Mouse (Mus musculus) megakaryocyte progenitor cell, adult 5-6 weeks (primary cell): ENCODE measurements around the gene Etv2. TPM values are rescaled to one million over a fixed set of nuclear protein-coding genes. Genes with fewer than 3 reads are reported as not detected.

Experiments
- ATAC-seq: replicated peaks from 2 replicates; pipeline ENCODE4 v1.8.0; 2016; ENCODE audit warnings: mild to moderate bottlenecking, moderate TSS enrichment, inconsistent platforms; ENCODE audit not compliant: poor library complexity
- total RNA-seq, 2 experiments: library from RNA; stranded (forward) in 1 of 2; stranded (reverse) in 1 of 2; fragments of 157-497, 149-512 nt in 1 of 2; fragments of 200-1000 nt in 1 of 2; gene quantifications; 2 replicates each; pipeline versions ENCODE4 v1.2.3 to v1.2.4; 2015 to 2017

Gene Etv2
- total RNA-seq (2015) (not detected in 2 replicates), total RNA-seq (2017) (not detected in 2 replicates)

DNA sequence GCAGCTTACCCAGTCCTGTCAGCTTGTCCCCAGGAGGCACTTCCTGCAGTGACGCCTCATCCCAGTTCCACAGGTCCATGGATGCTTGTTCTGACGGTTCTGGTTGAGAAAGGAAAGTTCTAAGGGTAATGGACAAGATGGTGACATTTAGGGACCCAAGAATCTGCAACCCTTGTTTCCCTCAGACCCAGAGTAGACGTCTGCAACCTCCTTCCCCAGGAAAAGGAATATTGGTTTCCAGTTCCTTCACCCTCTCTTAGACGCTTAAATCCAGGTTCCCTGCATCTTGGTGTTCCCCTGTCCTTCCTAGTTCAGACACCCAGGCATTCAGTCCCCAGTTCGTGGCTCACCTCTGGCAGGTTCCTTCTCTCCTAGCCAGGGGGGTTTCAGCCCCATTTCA is at the start of gene Etv2:
Gene Etv2, minus strand, starts transcription at position 101 of the 400 bp plus-strand sequence.
- ATAC-seq = no peak

DNA sequence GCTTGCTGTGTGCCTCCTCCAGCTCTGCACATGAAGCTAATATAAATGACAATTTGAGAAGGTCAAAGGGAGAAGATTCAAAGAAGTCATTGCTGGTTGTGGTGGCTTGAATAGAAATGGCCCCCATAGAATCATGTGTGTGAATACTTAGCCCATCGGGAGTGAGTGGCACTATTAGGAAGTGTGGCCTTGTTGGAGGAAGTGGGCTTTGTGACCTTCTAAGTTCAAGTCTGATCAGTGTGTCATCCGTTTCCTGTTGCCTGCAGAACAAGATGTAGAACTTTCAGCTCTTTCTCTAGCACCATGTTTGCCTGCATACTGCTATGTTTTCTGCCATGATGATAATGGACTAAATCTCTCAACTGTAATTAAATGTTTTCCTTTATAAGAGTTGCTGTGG is 47.8 kb upstream of the Etv2 start:
- ATAC-seq = peak; percentile 57

DNA sequence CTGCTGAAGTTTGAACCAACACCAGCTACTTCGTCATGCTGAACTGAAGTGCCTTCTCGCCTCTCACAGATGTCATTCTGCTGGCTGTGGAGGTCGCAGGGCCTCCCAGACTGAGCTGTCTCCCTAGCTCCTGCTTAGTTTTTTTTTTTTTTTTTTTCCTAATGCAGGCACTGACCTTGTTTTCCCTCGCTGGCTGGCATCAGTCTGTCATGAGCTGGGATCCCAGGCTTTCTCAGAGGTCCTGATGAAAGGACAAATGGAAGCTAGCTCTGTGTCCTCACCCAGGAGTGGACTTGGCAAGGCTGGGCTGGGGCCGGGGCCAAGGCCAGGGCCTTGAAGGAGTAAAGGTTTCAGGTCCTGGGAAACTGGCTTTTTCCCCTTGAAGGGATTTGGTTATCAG is 46.2 kb upstream of the Etv2 start:
- ATAC-seq = no peak

DNA sequence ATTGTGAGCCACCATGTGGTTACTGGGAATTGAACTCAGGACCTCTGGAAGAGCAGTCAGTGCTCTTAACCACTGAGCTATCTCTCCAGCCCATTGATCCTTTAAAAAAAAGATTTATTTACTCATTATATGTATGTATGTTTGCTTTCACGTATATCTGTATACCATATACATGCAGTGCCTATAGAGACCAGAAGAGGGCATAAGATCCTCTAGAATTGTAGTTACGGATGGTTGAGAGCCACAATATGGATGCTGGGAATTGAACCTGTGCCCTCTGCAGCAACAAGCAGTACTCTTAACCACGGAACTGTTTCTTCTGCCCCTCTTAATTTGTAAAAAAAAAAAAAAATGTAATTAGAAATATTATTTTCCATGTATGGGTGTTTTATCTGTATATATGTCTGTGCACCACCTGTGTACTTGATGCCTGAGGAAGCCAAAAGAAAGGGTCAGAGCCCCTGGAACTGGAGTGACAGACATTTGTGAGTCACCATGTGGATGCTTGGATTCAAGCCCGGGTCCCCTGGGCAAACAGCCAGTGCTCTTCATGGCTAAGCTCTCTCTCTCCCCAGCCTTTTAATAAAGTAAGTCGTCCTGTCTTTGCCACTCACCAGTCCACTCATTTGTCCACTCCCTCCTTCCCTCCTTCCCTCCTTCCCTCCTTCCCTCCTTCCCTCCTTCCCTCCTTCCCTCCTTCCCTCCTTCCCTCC is 42.8 kb upstream of the Etv2 start:
- ATAC-seq = no peak

DNA sequence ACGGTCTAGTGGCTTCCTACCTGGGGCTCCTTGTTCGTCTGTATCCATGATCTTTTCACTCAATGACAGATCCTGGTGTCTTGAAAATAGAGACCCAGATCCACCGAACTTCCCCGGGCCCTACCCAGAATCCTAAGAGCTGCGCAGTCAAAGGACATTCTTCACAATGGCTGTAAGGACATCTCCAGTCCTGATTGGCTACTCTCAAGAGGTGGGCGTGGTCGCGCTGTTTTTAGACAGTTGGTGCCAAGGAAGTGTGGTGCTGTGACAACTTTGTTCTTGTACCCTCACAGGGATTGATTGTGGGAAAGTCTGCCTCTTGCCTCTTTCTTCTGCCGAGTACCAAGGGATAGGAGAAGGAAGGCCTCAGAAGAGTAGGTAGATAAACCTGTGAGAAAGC is 35.8 kb upstream of the Etv2 start, which contains the start of gene Pmis2:
Gene Pmis2, minus strand, starts transcription at position 126 of the 400 bp plus-strand sequence.
- no peak for ATAC-seq

DNA sequence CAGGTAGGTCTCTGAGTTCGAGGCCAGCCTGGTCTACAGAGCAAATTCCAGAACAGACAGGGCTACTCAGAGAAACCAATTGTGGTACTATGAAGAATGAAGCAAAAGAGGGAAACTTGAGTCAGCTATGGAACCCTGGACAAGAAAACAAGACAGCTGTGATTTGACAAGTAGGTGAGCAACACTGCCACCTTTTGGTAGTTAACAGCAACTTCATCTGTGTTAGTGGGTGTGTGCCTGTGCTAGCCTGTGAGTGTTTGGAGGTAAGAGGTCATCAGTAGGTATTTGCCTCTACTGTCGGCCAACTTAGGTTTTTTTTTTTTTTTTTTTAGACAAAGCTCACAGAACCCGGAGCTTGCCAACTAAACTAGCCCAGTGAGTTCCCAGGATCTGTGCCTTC is 33.6 kb upstream of the Etv2 start:
- ATAC-seq = peak; percentile 72

DNA sequence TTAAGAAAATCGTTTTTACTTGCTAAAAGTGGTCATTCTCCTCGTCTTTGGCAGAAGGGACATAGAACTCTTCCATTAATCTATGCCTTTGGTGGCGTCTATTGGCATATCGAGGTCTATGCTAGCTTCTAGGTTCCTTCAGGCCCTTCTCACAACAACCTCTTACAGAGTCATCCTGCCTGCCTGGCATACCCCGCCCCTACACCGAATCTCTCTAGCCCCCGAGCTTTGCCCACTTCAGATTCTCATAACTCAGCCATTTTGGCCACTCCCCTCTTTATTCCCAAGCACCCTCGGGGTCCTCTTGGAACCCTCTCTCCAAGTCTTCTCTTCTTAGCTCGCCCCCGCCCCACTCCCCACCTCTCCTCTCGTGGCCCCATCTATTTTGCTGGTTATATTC is 29.7 kb upstream of the Etv2 start:
- no peak for ATAC-seq

DNA sequence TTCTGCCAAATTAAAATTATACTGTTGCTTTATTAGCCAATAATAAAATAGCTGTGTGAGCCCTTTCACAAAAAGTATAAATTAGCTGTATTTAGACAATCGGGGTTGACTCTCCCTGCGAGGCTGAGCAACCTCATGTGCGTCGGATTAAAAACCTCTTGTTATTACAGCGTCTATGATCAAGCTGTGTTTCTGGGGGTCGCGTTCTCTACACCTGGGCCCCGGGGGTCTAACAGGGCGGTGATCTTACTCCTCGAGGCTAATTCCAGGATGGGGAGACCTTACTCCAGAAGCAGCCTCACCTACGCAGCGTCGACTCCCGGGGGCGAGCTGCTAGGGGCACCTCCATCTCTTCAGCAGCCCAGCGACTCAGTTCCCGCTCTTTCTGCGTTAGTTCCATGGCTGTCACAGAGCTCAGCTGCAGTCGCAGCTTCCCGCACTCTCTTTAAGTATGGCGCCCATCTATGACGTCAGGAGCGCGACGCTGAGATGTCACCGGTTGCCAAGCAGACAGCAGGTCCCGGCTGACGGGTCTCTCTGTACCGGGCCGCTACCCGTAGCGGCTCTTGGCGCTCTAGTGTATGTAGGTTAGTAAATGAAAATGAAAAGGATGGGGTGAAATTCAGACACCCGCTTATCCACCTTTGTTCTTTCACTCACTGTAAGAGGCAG is 29.0 kb upstream of the Etv2 start, which contains the start of gene Haus5:
Gene Haus5, minus strand, starts transcription at position 466 of the 672 bp plus-strand sequence.
- ATAC-seq = peak; percentile 99

DNA sequence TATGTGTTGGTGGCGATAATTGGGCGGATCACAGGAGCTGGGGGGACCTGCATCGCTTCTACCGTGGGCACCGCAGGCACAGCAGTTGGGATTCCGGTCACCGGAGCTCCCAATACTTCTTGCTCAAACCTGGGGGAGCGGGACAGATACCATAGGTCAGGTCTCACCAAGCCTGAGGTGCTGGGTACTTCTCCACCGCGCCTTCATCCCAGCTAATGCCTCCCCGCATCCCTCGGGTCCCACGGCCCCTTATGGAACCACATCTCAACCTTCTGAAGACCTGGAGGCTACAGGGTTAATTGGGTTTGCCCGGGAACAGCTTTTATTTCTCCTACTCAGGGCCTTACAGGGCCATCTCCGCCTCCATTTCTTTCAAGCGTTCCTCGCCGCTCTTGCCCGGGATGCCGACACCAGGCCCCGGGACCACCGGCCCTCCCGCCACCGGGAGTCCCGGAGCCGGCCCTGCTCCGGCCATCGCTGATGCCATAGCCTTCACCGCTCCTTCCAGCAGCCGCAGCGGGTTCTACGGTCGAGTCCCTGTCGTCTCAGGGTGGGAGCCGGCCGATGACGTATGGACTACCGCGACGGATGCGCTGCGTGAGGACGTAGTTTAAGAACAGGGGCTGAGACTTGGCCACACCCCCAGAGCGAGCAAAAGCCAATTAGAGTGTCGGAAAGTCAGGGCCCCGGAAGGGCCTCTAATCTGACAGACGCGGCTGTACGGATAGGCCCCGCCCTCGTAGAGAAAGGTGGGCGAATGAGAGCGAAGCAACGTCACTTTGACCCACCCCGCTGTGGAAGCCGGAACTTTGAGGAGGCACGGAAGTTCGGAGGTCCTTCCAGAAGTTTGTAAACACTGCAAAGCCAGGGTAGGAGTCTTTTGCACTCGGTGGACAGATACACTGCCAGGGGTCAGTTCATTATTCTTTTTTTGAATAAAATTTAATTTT is 14.2 kb upstream of the Etv2 start, which contains the start of gene Rbm42:
Gene Rbm42, minus strand, starts transcription at position 727 of the 950 bp plus-strand sequence.
- peak; percentile 99 for ATAC-seq

DNA sequence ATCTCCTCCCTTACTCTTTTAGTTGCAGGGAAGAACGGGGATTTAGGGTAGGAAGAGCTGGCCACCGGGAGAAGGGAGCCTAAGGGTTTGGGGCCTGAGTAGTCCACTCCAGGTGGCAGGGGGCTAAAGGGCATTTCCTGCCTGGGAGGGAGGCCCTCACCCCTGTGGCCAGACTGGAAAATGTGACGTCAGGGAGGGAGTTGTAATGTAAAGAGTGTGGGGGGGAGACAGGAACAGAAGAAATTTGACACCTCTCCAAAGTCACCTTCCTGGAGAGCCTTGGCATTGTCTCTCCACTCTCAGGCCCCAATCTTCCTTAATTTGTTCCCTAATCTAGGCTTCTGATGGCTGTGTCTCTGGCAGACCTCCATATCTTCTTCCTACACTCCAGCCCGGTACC is 3.4 kb upstream of the Etv2 start:
- no peak for ATAC-seq

DNA sequence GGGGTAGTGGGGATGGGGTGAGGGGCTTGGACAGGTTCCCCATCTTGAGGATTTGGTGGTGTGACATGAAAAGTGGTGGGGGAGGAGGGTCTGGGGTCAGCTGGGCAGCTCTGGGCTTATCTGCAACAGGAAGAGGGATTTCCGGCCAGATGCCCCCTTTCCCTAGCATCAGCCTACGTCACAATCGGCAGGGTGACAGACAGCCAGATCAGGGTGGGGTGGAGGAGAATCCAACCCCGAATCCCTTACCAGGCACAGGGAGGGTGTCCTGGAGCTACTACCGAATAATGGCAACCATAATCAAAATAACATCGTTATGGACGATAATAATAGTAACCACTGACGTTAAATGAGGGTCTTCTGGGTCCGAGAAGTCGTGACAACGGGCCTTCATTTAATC is 743 bp upstream of the Etv2 start:
- ATAC-seq = no peak

DNA sequence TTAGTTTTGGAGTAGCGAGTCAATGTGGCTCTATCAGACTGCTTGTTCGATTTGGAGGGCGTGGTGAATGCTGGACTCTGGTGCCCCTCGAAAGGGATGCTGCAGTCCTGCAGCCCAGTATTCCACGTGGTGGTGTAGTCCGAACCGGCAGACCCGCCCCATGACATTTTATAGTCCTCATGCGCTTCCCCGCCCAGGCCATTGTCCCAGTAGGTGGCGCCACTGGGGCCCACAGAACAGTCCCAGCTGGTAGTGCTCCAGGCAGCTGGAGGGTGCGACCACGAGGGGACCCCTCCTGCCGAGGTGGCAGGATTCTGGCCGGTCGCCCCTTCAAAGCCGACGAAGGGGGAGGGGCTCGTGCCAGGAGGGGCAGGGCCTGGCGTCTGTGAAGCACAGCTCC is 1.0 kb downstream of the Etv2 start:
- ATAC-seq = peak; percentile 92

DNA sequence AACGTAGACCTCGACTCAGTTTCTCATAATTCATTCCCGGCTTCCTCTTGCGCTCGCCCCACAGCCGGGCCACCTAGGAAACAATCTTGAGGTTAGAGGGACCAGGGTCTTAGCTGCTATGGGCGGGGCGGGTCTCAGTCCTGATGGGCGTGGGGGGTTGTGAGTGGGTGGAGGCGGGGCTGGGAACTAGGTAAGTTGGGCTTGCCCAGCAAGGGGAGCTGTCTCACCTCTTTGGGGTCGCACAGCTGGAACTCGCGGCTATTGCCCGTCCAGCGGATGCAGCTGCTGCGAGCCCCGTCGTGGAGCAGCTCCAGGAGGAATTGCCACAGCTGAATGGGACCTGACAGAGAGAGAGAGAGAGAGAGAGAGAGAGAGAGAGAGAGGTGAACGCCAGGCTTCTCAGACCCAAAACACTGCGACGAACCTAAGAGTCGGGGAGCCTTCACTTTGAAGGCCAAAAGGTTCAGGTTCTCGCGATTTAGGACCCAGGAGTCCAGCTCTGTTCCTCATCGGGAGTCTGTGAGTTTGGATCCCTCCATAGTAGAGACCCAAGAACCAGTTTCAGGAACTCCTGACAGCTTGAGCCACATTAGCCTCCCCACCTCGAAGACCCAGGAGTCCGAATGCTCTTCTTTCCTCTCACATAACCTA is 1.8 kb downstream of the Etv2 start:
- 0 out of 2 replicates have a peak, but pooled peaks have one; percentile 20 for ATAC-seq

DNA sequence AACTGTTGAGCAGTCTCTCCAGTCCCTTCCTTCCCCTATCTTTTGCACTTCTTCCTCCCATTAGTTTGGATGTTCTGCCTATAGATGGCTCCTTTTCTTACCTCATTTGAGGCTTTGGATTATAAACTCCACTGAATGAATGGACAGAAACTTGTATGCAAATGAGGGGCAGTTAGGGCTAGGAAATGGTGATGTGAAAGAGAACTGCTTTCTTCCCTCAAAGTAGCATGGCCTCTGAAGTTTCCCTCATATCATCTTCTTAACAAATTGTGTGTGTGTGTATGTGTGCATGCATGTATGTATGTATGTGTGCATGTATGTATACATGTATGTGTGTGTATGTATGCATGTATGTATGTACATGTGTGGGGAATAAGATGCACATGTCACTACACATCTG is 6.6 kb downstream of the Etv2 start:
- no peak for ATAC-seq

DNA sequence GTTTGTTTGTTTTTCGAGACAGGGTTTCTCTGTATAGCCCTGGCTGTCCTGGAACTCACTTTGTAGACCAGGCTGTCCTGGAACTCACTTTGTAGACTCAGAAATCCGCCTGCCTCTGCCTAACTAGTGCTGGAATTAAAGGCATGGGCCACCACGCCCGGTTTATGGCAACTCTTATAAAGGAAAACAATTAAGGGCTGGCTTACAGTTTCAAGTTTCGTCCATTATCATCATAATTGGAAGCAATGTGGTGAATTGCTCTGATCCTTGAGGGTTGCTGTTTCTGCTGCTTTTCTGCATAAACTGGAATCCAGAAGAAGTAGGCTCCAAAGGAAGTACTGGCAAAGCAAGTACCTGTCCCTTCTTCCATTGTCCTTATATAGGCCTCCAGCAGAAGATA is 9.0 kb downstream of the Etv2 start:
- ATAC-seq = no peak

DNA sequence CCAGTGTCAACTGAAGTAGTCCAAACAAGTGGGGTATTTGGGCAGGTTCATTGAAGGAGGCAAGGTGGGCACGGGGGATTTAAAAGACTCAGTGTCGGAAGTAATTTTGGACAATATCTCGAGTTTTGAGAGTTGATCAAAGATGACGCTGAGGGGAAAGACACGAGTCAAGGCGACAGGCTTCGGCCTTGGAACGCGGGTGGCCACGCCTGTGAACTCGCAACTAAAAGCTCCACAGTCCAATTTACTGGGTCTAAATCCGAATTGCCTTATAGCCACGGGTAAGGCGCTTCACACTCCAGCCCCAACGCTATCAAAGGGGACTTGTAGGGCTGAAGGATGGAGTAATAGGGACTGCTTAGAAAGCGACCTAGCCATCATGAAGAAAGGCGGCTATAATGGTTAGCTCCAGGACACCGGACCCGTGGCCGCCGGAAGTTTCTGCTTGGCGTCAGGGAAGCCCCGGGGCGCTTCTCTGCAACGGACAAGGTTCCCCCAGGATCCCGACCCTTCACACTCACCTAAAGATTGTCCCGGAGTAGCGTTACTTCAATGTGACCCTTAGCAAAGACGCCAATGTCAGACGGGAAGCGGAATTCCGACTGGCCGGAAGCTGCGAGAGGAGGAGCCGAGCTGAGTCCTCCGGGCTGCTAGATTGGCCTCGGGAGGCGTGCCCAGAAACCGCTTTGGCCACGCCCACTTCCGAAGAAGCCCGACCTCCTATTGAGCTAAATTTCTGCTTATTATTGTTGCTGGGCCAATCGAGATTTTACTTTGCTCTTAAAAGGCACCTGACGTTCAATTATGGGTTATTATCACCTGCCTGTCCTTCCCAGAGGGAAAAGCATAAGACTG is 9.9 kb downstream of the Etv2 start, which contains the start of gene Cox6b1:
Gene Cox6b1, minus strand, starts transcription at position 622 of the 855 bp plus-strand sequence.
- peak; percentile 99 for ATAC-seq

DNA sequence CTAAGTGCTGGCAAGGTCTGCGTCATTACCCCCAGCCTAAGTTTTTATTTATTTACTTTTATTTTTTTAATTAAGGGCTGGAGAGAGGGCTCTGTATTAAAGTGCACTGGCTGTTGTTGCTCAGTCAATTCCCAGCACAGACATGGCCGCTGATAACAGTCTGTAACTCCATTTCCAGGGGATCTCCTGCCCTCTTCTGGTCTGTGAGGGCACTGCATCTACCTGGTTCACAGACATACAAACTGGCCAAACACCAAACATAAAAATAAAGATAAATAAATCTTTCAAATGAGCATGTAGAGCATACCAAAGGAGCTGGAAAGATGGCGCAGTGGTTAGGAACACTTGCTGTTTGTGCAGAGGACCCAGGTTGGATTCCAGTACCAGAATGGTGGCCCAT is 16.4 kb downstream of the Etv2 start:
- ATAC-seq = peak; percentile 69

DNA sequence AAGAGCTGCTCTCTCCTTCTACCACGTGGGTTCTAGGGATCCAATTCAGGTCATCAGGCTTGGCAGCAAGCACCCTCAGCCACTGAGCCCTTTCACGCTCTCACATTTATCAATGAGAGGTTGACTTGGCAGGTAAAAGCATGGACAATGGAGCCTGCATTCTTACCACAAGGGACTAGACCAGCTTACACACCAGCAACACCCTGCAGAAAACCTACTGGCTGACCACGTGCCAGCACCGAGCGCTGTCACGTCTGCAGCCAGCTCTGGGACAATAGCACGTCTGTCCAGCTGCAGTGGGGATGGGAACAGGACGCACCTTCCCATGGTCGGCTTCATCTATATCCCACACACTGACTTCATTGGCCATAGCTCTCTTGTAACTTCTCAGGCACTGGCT is 17.0 kb downstream of the Etv2 start:
- no peak for ATAC-seq

DNA sequence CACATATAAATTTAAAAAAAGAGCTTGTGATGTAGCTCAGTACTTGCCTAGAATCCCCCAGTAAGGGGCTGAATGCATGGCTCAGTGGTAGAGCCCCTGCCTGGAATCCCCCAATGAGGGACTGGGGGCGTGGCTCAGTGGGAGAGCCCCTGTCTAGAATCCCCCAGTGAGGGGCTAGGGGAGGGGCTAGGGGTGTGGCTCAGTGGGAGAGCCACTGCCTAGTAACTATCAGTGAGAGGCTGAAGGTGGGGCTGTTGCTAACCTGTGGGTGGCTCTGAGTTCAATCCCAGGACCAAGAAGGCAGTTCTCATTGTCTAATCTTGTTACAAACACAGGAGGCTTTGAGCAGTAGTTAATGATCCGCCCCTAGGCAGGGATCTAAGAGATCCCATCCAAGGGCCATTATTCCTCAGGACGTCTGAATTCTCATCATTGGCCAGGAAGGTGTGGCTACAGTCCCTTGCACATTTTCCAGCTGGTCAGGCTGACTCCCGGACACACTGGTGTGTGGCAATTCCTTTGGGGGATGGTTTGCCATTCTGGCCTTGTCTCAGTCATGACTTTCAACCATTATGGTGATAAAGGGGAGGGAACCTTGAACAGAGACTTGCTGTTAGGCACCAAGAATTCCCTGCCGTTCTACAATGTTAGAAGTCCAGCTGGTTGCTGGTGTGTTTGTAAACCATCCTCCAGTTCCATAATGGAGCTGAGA is 20.4 kb downstream of the Etv2 start:
- ATAC-seq = no peak
